Mouse (Mus musculus) adrenal gland, adult 10 weeks (tissue): ENCODE results near the gene BC048562. TPM values are rescaled to one million over a fixed set of nuclear protein-coding genes. Genes with fewer than 3 reads are reported as not detected.

Experiments used
- polyA plus RNA-seq: library from polyadenylated mRNA; stranded (reverse); fragments of 350-450 nt; fragmentation: Illumina TruSeq; extraction: RNeasy Lipid Tissue Mini Kit (QIAGEN cat#74804); gene quantifications from one replicate; pipeline ENCODE4 v1.2.3, GENCODE M21; 2014; ENCODE audit warnings: low read depth, low replicate concordance

Gene BC048562
- not detected for polyA plus RNA-seq

DNA sequence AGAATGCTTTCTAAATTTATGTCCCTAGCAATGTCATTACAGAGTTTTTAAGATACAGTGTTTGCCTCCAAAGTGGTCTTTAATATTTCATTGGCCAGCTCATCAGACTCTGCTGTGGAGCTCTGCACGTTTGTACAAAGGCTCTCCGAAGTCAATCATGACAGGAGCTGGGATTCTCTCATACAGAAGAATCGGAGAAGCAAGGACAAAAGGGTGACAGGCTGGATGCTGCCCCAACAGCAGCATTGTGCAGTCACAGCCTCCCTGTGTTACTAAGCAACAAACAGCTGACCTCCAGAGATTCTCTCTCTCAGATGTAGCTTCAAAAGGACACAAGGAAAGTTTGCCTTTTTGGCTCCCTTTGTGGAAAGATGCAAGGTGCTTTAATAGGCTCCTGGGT is at the start of gene BC048562:
Gene BC048562 (plus strand): TSS at position 301 of the 400 bp plus-strand sequence.

DNA sequence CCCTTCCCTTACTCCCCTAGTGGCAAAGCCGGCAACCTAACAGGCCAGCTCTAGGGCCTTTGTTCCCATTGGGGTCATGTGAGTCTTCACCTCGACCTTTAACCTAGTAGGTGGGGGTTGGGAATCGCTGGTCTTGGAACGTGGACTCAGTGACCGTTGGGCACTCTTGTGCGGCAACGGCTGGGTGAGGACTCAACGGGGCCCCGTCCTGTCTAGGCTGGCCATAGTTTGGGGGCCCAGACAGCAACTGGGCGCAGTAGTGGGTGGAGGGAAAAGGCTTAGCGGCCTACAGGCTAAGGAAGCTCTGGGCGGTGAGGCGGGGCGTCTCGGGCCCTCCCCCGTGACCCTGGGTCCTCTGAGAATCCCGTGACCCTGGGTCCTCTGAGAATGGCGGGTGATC is 43.6 kb upstream of the BC048562 start, which contains the start of gene 1700102P08Rik:
Gene 1700102P08Rik (plus strand): TSS at position 130 of the 400 bp plus-strand sequence.

DNA sequence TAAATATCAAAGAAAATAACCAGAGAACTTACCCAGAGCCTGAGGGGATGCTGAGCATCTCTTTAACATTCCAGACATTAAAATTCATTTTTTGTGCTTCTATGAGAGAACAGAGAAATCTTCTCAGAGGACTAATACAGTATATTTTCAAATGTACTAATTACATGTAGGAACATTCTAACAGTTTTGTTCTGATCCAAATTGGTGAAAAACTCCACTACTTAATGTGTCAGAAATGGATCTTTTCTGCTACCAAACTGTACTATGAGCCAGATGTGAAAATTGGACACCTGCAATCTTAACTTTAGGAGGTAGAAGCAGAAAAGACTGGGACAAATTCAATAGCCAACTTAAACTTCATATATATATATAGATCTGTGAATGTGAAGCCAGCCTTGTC is 7.9 kb upstream of the BC048562 start, which contains the start of gene Ccdc36:
Gene Ccdc36 (minus strand): TSS at position 101 of the 400 bp plus-strand sequence.

DNA sequence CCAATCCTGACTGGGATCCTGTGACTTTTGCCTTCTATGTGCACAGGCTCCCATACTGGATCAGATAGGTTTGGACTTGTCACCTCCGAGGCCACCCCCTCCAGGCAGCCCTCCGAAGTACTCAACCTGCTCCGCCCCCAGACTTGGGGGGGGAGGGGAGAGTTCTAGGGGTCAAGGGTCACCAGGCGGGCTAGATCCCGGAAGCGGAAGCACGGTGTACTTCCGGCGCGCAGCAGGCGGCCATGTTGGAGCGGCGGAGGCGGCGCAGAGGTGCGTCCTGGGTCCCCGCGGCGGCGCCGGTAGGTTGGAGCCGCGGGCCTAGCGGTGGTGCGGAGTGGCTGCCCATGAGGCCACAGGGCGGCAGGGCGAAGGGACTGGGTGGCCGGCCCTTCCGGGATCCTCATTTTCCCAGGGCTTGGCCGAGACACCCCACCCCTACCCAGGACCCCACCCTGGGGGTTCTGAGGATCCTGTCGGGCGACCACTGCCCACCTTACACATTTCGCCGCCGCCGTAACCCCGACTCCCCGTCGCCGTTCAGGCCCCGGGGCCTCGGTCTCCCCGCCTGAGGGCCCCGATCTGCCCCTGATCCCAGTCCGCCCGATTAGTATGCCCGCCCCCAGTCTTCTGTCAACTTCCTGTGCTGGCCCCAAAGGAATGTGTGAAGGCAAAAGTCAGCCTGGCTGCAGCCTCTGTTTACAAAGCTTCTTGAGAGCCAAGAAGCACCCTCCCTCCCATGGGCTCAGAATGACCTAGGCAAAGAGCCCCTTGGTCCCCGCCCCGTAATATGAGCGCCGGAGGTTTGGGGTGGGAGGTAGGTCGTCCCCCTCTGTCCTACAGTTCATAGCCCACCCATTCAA is 24.3 kb downstream of the BC048562 start, which contains the start of gene Ccdc71:
Gene Ccdc71 (plus strand): TSS at position 209 of the 860 bp plus-strand sequence.

DNA sequence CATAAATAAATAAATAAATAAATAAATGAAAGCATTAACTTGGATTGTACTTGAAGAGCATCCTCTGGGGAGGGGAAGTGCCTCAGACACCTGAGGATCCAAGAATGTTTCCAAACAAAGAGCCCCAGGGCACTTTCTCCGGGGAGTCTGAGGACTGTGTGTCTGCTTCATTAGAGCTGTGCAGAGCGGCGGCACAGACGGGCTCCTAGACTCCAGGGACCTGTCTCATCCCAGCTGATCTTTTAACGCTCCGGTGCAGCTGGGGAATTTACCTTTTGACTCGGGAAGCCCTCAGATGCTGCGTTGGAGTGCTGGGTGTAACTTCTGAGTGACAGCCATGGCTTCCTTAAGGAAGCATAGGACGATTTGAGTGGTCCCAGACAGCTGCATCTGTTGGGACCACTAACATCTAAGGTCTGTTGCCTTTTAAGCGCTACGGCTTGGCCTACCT is 24.9 kb downstream of the BC048562 start, which contains the start of gene Klhdc8b:
Gene Klhdc8b (minus strand): TSS at position 401 of the 451 bp plus-strand sequence.

DNA sequence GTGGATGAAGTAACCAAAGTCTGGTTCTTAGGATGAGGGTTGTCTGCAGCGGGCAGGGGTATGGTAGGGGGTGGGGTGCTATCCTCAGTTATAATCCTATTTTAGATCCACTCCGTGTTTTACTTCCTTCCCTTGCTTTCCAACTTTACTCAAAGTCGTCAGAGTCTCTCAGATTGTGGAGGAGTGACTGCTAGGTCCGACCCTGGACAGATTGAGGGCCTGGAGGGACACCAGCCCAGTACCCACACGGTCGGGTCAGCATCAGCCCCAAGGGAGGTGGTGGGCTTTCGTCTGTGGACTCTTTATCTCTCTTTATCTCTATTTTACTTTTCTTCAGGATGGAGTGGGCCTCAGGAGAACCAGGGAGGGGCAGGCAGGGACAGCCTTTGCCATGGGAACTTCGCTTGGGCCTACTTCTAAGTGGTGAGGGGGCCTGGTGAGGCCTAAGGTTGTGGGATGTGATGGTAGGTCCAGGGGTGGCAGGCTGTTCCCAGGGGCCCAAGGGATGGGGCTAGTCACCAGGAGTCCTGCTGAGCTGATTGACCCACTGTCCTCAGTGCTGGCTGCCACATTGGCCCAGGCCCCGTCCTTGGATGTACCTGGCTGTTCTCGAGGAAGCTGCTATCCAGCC is 43.6 kb downstream of the BC048562 start, which contains the start of gene Lamb2:
Gene Lamb2 (plus strand): TSS at position 16 of the 631 bp plus-strand sequence.

DNA sequence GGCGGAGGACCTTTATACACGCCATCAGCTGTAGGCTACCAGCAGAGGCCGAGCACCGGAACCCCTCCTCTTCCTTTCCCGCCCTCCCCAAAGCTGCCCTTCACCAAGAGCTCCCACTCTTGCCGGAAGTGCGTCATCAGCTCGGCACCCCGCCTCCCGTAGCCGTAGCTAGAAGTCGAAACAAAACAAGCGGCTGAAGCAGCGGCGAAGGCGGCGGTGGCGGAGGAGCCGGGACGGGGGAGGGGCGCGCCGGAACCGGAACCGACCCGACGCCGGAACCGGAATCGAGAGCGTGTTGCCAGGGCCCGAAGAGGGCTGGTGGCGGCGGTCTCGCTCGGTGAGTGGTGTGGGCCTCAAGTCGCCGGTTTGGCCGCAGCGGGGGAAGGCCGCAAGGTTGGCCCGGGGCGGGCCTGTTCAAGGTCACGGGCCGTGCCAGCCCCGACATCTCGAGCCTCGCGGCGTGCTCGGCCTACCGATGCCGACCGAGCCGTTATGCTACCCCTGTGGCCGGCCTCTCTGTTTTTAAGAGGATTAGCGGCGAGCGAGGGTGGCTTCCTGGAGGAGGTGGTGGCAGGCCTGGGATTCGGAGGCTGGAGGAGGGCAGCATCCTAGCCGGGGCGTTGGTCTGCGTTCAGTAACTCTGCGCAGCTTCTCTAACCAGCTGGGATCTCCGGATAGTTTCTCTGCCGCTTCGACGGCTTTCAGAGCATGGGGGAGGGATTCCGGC is 54.4 kb downstream of the BC048562 start, which contains the start of gene Usp19:
Gene Usp19 (plus strand): TSS at position 44 of the 727 bp plus-strand sequence.

Other genes with a start within 250 kb of the BC048562 start
- 0.35 TPM for gene Bsn, start 246.1 kb upstream of the BC048562 start, polyA plus RNA-seq
- 56.8 TPM for gene Dag1, start 172.5 kb upstream of the BC048562 start, polyA plus RNA-seq
- gene Nicn1, start 146.1 kb upstream of the BC048562 start, polyA plus RNA-seq: 27.2 TPM
- gene Amt, start 139.6 kb upstream of the BC048562 start, polyA plus RNA-seq: 0.82 TPM
- 620 TPM for gene Rhoa, start 130.4 kb upstream of the BC048562 start, polyA plus RNA-seq
- 17.1 TPM for gene Tcta, start 130.3 kb upstream of the BC048562 start, polyA plus RNA-seq
- 21.4 TPM for gene Gpx1, start 97.6 kb upstream of the BC048562 start, polyA plus RNA-seq
- 66.7 TPM for gene Usp4, start 88.6 kb upstream of the BC048562 start, polyA plus RNA-seq
- 1.2 TPM for gene 1700102P08Rik, start 43.7 kb upstream of the BC048562 start, polyA plus RNA-seq
- gene Ccdc36, start 8.0 kb upstream of the BC048562 start, polyA plus RNA-seq: not detected
- gene Ccdc71, start 24.0 kb downstream of the BC048562 start, polyA plus RNA-seq: 6.2 TPM
- gene Klhdc8b, start 25.1 kb downstream of the BC048562 start, polyA plus RNA-seq: 1.5 TPM
- 6.8 TPM for gene Lamb2, start 43.3 kb downstream of the BC048562 start, polyA plus RNA-seq
- 18.4 TPM for gene Usp19, start 54.1 kb downstream of the BC048562 start, polyA plus RNA-seq
- gene Qars, start 71.2 kb downstream of the BC048562 start, polyA plus RNA-seq: 95.6 TPM
- gene Qrich1, start 80.3 kb downstream of the BC048562 start, polyA plus RNA-seq: 57.8 TPM
- gene Impdh2, start 123.8 kb downstream of the BC048562 start, polyA plus RNA-seq: 26.3 TPM
- gene Ndufaf3, start 131.0 kb downstream of the BC048562 start, polyA plus RNA-seq: 4.5 TPM
- 2.9 TPM for gene Dalrd3, start 133.4 kb downstream of the BC048562 start, polyA plus RNA-seq
- gene Wdr6, start 142.3 kb downstream of the BC048562 start, polyA plus RNA-seq: 6.2 TPM
- gene P4htm, start 161.2 kb downstream of the BC048562 start, polyA plus RNA-seq: not detected
- gene Arih2, start 212.9 kb downstream of the BC048562 start, polyA plus RNA-seq: 58.1 TPM
- gene Slc25a20, start 225.6 kb downstream of the BC048562 start, polyA plus RNA-seq: 111 TPM